Mouse (Mus musculus) Patski (cell line): ENCODE results near the gene Mrpl23. TPM values are rescaled to one million over a fixed set of nuclear protein-coding genes. Genes with fewer than 3 reads are reported as not detected.

Experiments
- ATAC-seq: fragments of 100-300 bp; one replicate; pipeline ENCODE4 v1.8.0; 2021
- CTCF ChIA-PET: fragments of 350-600 bp; sonication (Branson Sonifier 250); formaldehyde crosslinking; loops from one replicate; lab custom pipeline; 2022; ENCODE audit warnings: inconsistent platforms; lab: Charles Lee
- POLR2A ChIA-PET: fragments of 350-600 bp; sonication (Branson Sonifier 250); formaldehyde crosslinking; loops from one replicate; lab custom pipeline; 2022; ENCODE audit warnings: antibody characterized with exemption, inconsistent platforms; lab: Charles Lee
- DNase-seq: peaks from one replicate; pipeline ENCODE4 v3.0.0-alpha.2; 2011; ENCODE audit warnings: low read depth, low spot score
- H3K27me3 ChIP-seq: fragments of 371-371 bp; one replicate; pipeline ENCODE4 v1.5.1; 2021
- CTCF ChIP-seq: fragments of 100-300 bp; IDR thresholded peaks from one replicate; pipeline ENCODE4 v1.5.1; 2021
- in situ Hi-C: fragments of 300-500 bp; cut with MboI; formaldehyde crosslinking; loops from 3 replicates; pipeline ENCODE4 v1.11.1; 2018; ENCODE audit warnings: low pct_unique_long_range_greater_than_20kb, mixed read lengths
- polyA plus RNA-seq: library from polyadenylated mRNA; unstranded; gene quantifications from one replicate; pipeline ENCODE4 v1.2.3, GENCODE M21; 2021

The Mrpl23 gene
- polyA plus RNA-seq, result 6.9 TPM

- DNase-seq, result no peak
- no peak for TF ChIP-seq CTCF
- in situ Hi-C loops, result no loop called here
- ChIA-PET CTCF (no interaction called here), POLR2A (no interaction called here)
- ATAC-seq, result peak; percentile 13
- H3K27me3 ChIP-seq, result peaks cover 13% of the 10 kb centered on the region
These were observed at the start of gene Mrpl23 for GRCm38 (mm10) chr7:142532671-142533058. Gene Mrpl23 (plus strand): TSS chr7:142532686.

GRCm38 (mm10) chr7:142483136-142483535, 49.4 kb upstream of the Mrpl23 start:
- CTCF ChIA-PET, result interaction anchor here (0.6 to 2.6 kb wide), 6 partner anchors 11 to 149 kb away, joined by 3 to 9 read pairs (median 4); no protein-coding TSS in a partner anchor
- no peak for ATAC-seq
- POLR2A ChIA-PET, result interaction anchor here (0.7 kb wide), 1 partner anchor 26 kb away, joined by 6 read pairs; no protein-coding TSS in a partner anchor
- H3K27me3 ChIP-seq, result no peaks in the 10 kb centered on the region
- DNase-seq, result no peak
- TF ChIP-seq CTCF, result no peak
- in situ Hi-C loops, result no loop called here

GRCm38 (mm10) chr7:142484780-142485179, 47.7 kb upstream of the Mrpl23 start:
- H3K27me3 ChIP-seq, result no peaks in the 10 kb centered on the region
- no peak for TF ChIP-seq CTCF
- ATAC-seq (no peak), DNase-seq (no peak)
- CTCF ChIA-PET, result no interaction called here
- in situ Hi-C loops, result no loop called here
- POLR2A ChIA-PET, result no interaction called here

GRCm38 (mm10) chr7:142486751-142487162, 45.7 kb upstream of the Mrpl23 start:
- in situ Hi-C loops, result no loop called here
- H3K27me3 ChIP-seq, result no peaks in the 10 kb centered on the region
- DNase-seq, result no peak
- no peak for ATAC-seq
- CTCF ChIA-PET, result interaction anchor here (0.7 to 2.1 kb wide), 3 partner anchors 9 to 48 kb away, joined by 3 to 5 read pairs (median 4); no protein-coding TSS in a partner anchor
- no peak for TF ChIP-seq CTCF
- POLR2A ChIA-PET, result no interaction called here

- DNase-seq (no peak), ATAC-seq (no peak)
- no peaks in the 10 kb centered on the region for H3K27me3 ChIP-seq
- ChIA-PET CTCF (interaction anchor here (0.7 to 2.1 kb wide), 5 partner anchors 8 to 49 kb away, joined by 3 to 5 read pairs (median 4); partner anchors contain the start of gene Lsp1), POLR2A (interaction anchor here (1.5 kb wide), 1 partner anchor 10 kb away, joined by 3 read pairs; no protein-coding TSS in a partner anchor)
- in situ Hi-C loops, result no loop called here
- no peak for TF ChIP-seq CTCF
These were observed 45.1 kb upstream of the Mrpl23 start for GRCm38 (mm10) chr7:142487341-142487859.

- DNase-seq, result no peak
- no peak for ATAC-seq
- H3K27me3 ChIP-seq, result no peaks in the 10 kb centered on the region
- ChIA-PET POLR2A (interaction anchor here (1.5 kb wide), 1 partner anchor 9 kb away, joined by 3 read pairs; no protein-coding TSS in a partner anchor), CTCF (interaction anchor here (1.0 to 2.1 kb wide), 5 partner anchors 9 to 49 kb away, joined by 3 to 5 read pairs (median 4); partner anchors contain the start of gene Lsp1)
- in situ Hi-C loops, result no loop called here
- no peak for TF ChIP-seq CTCF
These were observed 44.4 kb upstream of the Mrpl23 start for GRCm38 (mm10) chr7:142488053-142488452.

GRCm38 (mm10) chr7:142493535-142493934, 39.0 kb upstream of the Mrpl23 start:
- DNase-seq, result no peak
- in situ Hi-C loops, result no loop called here
- no peak for ATAC-seq
- no peaks in the 10 kb centered on the region for H3K27me3 ChIP-seq
- ChIA-PET CTCF (interaction anchor here (1.0 to 1.6 kb wide), 2 partner anchors 11 to 28 kb away, joined by 3 to 4 read pairs; no protein-coding TSS in a partner anchor), POLR2A (interaction anchor here (1.2 kb wide), 1 partner anchor 159 kb away, joined by 3 read pairs; no protein-coding TSS in a partner anchor)
- no peak for TF ChIP-seq CTCF

- CTCF ChIA-PET, result interaction anchor here (0.9 to 1.9 kb wide), 6 partner anchors 9 to 180 kb away, joined by 3 to 6 read pairs (median 4); no protein-coding TSS in a partner anchor
- no peaks in the 10 kb centered on the region for H3K27me3 ChIP-seq
- in situ Hi-C loops, result loop anchor here (5.0 kb wide), 2 partner anchors 54 to 159 kb away; partner anchors contain the start of gene Tnni2
- POLR2A ChIA-PET, result no interaction called here
- ATAC-seq, result no peak
- no peak for TF ChIP-seq CTCF
- no peak for DNase-seq
These were observed 36.3 kb upstream of the Mrpl23 start for GRCm38 (mm10) chr7:142496158-142496557.

GRCm38 (mm10) chr7:142496800-142497199, 35.7 kb upstream of the Mrpl23 start:
- DNase-seq (no peak), ATAC-seq (no peak)
- TF ChIP-seq CTCF, result peak; percentile 85
- POLR2A ChIA-PET, result interaction anchor here (0.8 to 1.0 kb wide), 3 partner anchors 8 to 109 kb away, joined by 3 read pairs; partner anchors contain the start of gene Ctsd
- H3K27me3 ChIP-seq, result no peaks in the 10 kb centered on the region
- in situ Hi-C loops, result loop anchor here (5.0 kb wide), 2 partner anchors 54 to 159 kb away; partner anchors contain the start of gene Tnni2
- CTCF ChIA-PET, result interaction anchor here (0.6 to 1.7 kb wide), 13 partner anchors 8 to 179 kb away, joined by 3 to 16 read pairs (median 5); no protein-coding TSS in a partner anchor

GRCm38 (mm10) chr7:142497775-142498174, 34.7 kb upstream of the Mrpl23 start:
- ChIA-PET POLR2A (interaction anchor here (0.8 to 1.0 kb wide), 2 partner anchors 9 to 110 kb away, joined by 3 read pairs; partner anchors contain the start of gene Ctsd), CTCF (interaction anchor here (0.8 to 1.7 kb wide), 8 partner anchors 10 to 180 kb away, joined by 3 to 16 read pairs (median 6); no protein-coding TSS in a partner anchor)
- no peaks in the 10 kb centered on the region for H3K27me3 ChIP-seq
- in situ Hi-C loops, result loop anchor here (5.0 kb wide), 2 partner anchors 55 to 160 kb away; partner anchors contain the start of gene Tnni2
- ATAC-seq (no peak), DNase-seq (peak; percentile 24)
- peak; percentile 85 for TF ChIP-seq CTCF
